Comparison of ENCODE assay signal across 14 mouse cellular contexts in the genomic region with DNA sequence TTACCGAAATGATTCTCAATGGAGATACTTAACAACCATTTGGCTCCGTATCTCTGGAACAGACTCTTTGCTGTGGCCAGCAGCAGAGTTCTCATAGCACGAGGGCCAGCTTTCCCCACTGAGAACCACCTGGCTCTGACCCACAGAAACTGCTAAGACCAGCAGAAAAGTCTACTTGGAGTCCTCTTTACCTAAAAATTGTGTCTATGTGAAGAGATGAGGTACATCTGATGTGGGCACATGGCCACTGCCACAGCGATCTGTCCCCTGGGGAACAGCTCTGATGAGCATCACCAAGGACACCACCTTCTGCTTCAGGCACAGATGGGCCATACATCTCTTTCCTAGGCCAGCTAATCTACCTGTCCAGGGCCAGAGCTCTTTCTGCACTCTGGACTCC.
"Had no signal": no experiment of that assay in that cellular context is flagged by ENCODE, and none has a peak within 500 bp of the region (broad histone marks: within the 10 kb centered on the region; RNA-seq: fewer than 3 reads in every experiment).

No protein-coding gene starts in this region.

- H3K9ac ChIP-seq: limb, embryonic 13.5 days; liver, embryonic 14.5 days; neural tube, embryonic 12.5 days; stomach, embryonic 15.5 days had no signal

- H3K36me3 ChIP-seq: limb, embryonic 13.5 days; stomach, embryonic 15.5 days had no signal

- DNase-seq: kidney, postnatal 10 days; kidney, postnatal 4 days; left cerebral cortex, postnatal 4 days; lung, adult 18-20 months; midbrain, embryonic 14.5 days; retina, postnatal 1 day; right cerebral cortex, postnatal 14 days; thymus, adult 2 months; thymus, postnatal 25 days had no signal

- H3K9me3 ChIP-seq: limb, embryonic 13.5 days; neural tube, embryonic 12.5 days; stomach, embryonic 15.5 days had no signal

- H3K27ac ChIP-seq: layer of hippocampus, adult 2 months; limb, embryonic 13.5 days; liver, embryonic 14.5 days; neural tube, embryonic 12.5 days; stomach, embryonic 15.5 days had no signal

- H3K4me3 ChIP-seq: layer of hippocampus, adult 2 months; limb, embryonic 13.5 days; neural tube, embryonic 12.5 days; stomach, embryonic 15.5 days had no signal

- H3K27me3 ChIP-seq: limb, embryonic 13.5 days; neural tube, embryonic 12.5 days; stomach, embryonic 15.5 days had no signal

- H3K4me1 ChIP-seq: limb, embryonic 13.5 days; neural tube, embryonic 12.5 days; stomach, embryonic 15.5 days had no signal
